In the genomic region with DNA sequence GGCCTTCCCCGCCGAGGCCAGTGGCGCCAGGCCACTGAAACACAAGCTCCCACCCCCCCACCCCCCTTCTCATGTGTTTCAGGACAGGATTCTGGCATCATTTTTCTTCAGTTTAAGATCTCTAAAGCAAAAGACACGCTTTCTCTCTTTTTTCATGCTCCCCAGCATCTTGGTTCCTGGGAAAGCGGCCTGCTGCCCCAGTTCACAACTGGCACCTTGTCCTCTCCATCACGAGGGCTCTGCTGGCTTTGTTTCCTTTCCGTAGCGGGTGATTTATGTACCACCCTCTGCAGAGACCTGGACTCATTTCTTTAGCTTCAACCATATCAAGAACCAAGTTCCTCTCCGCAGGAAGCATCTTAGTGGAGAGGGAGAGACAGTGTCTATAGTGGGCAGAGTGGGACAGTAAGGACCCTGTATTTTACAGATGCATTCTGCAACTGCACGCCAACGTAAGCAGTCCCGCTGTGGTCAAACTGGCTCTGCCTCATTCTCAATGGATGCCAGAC, we compare ENCODE assay signal across 7 mouse cellular contexts. TPM values are rescaled to one million over a fixed set of nuclear protein-coding genes. Genes with fewer than 3 reads are reported as not detected.
DNase-seq lines count a peak whose midpoint lies in the region; ATAC-seq and TF ChIP-seq lines count a peak whose summit lies in the region.

No protein-coding gene starts in this region.

- H3K36me3 ChIP-seq in liver, adult 2 months (ENCODE audit: control insufficient read depth, insufficient read depth, low read length), result no peaks in the 10 kb centered on the region
- no peaks in the 10 kb centered on the region for H3K36me3 ChIP-seq in forebrain, embryonic 10.5 days (replicated peaks)
- no peaks in the 10 kb centered on the region for H3K36me3 ChIP-seq in kidney, embryonic 16.5 days (ENCODE audit: insufficient read depth, low read length)

- no peak for ATAC-seq in kidney, embryonic 16.5 days (ENCODE audit: low FRiP score, low TSS enrichment)

- DNase-seq in liver, adult 2 months (ENCODE audit: extremely low read depth, low read depth, low spot score), result no peak
- no peak for DNase-seq in liver
- DNase-seq in cerebellum, adult 2 months, result peak; percentile 45
- no peak for DNase-seq in forebrain, embryonic 10.5 days (ENCODE audit: extremely low spot score, low spot score)
- DNase-seq in naive thymus-derived CD4-positive, alpha-beta T cell, adult 2 months (ENCODE audit: low read depth), result peak; percentile 27
- DNase-seq in adrenal gland, postnatal 25 days, result no peak

- no peaks in the 10 kb centered on the region for H3K9me3 ChIP-seq in forebrain, embryonic 10.5 days
- H3K9me3 ChIP-seq in kidney, embryonic 16.5 days (ENCODE audit: low read length), result no peaks in the 10 kb centered on the region

- H3K4me1 ChIP-seq in liver, adult 2 months (ENCODE audit: control insufficient read depth, insufficient read depth, low read length), result peaks cover 8% of the 10 kb centered on the region
- H3K4me1 ChIP-seq in cerebellum, adult 2 months (ENCODE audit: control insufficient read depth, insufficient read depth, low read length), result peaks cover 2% of the 10 kb centered on the region; the same call in 1 of the 2 replicates
- peaks cover 40% of the 10 kb centered on the region for H3K4me1 ChIP-seq in forebrain, embryonic 10.5 days
- H3K4me1 ChIP-seq in kidney, embryonic 16.5 days (ENCODE audit: insufficient read depth, low read length), result peaks cover 19% of the 10 kb centered on the region

- no peaks in the 10 kb centered on the region for H3K27me3 ChIP-seq in liver, adult 2 months (ENCODE audit: control insufficient read depth, insufficient read depth, low read length)
- H3K27me3 ChIP-seq in cerebellum, adult 2 months (ENCODE audit: control insufficient read depth, insufficient read depth, low read length), result no peaks in the 10 kb centered on the region
- H3K27me3 ChIP-seq in forebrain, embryonic 10.5 days (ENCODE audit: poor library complexity, severe bottlenecking), result no peaks in the 10 kb centered on the region
- no peaks in the 10 kb centered on the region for H3K27me3 ChIP-seq in kidney, embryonic 16.5 days (ENCODE audit: insufficient read depth, low read length)

- H3K79me2 ChIP-seq in liver, adult 2 months (ENCODE audit: control insufficient read depth, insufficient read depth, low read length), result peaks cover 14% of the 10 kb centered on the region; the same call in 1 of the 2 replicates

- no peak for TF ChIP-seq CTCF in liver, adult 2 months (IDR thresholded peaks at IDR 0.05; ENCODE audit: low read depth, low read length)
- TF ChIP-seq CTCF in cerebellum, adult 2 months (IDR thresholded peaks at IDR 0.05; ENCODE audit: borderline replicate concordance, insufficient read depth, low read depth, low read length), result no peak

- H3K27ac ChIP-seq in liver, adult 2 months (replicated peaks; ENCODE audit: insufficient read depth, low read depth, low read length), result no peak overlapping the region
- peak overlapping the region; percentile 53; the same call in 1 of the 2 replicates for H3K27ac ChIP-seq in cerebellum, adult 2 months (ENCODE audit: insufficient read depth, low read length)
- H3K27ac ChIP-seq in forebrain, embryonic 10.5 days, result peak overlapping the region; percentile 91
- peak overlapping the region; percentile 91 for H3K27ac ChIP-seq in kidney, embryonic 16.5 days (ENCODE audit: low read length)

- no peak for TF ChIP-seq POLR2A in liver, adult 2 months (IDR thresholded peaks at IDR 0.05; ENCODE audit: extremely low read depth, insufficient read depth, low read length)
- TF ChIP-seq POLR2A in cerebellum, adult 2 months (IDR thresholded peaks at IDR 0.05; ENCODE audit: borderline replicate concordance, insufficient read depth, low read length), result no peak

- H3K4me3 ChIP-seq in liver, adult 2 months (ENCODE audit: insufficient read depth, low read depth, low read length), result peak overlapping the region; percentile 71
- H3K4me3 ChIP-seq in cerebellum, adult 2 months (replicated peaks; ENCODE audit: insufficient read depth, low read depth, low read length), result peak overlapping the region; percentile 77
- H3K4me3 ChIP-seq in forebrain, embryonic 10.5 days, result peak overlapping the region; percentile 98
- peak overlapping the region; percentile 89 for H3K4me3 ChIP-seq in kidney, embryonic 16.5 days (ENCODE audit: low read length)

- peak overlapping the region; percentile 64 for H3K9ac ChIP-seq in liver, adult 2 months (ENCODE audit: low read depth, low read length)
- peak overlapping the region; percentile 75 for H3K9ac ChIP-seq in kidney, embryonic 16.5 days (replicated peaks; ENCODE audit: low read length)

- WGBS in liver, adult 2 months, result 63% methylated on average over 12 of the region's 12 CpGs
- WGBS in cerebellum, adult 2 months, result 16% methylated on average over 12 of the region's 12 CpGs
- 25% methylated on average over 12 of the region's 12 CpGs for WGBS in forebrain, embryonic 10.5 days
- WGBS in kidney, embryonic 16.5 days, result 20% methylated on average over 11 of the region's 12 CpGs

- H3K4me2 ChIP-seq in kidney, embryonic 16.5 days (replicated peaks; ENCODE audit: low read depth, low read length), result peak overlapping the region; percentile 76

RNA-seq across cellular contexts. Expression of a gene that starts 0.9 kb away (rescaled TPM):
- total RNA-seq in liver, adult 2 months (2014; rRNA removed), result 195 and 214 TPM in 2 replicates
- polyA plus RNA-seq in liver, adult 2 months (2012; rRNA removed), result 260 and 276 TPM in 2 replicates
- polyA plus RNA-seq in cerebellum, adult 2 months (2012; rRNA removed), result 1,017 and 1,095 TPM in 2 replicates
- 206 and 216 TPM in 2 replicates for polyA plus RNA-seq in forebrain, embryonic 10.5 days (2016; fragmentation: Nextera tagmentation; extraction: Ambion mirVana)
- 405 and 416 TPM in 2 replicates for polyA plus RNA-seq in kidney, embryonic 16.5 days (2015; fragmentation: Nextera tagmentation; extraction: Ambion mirVana)
- total RNA-seq in adrenal gland, postnatal 25 days (2021), result 644 and 715 TPM in 2 replicates

Comparison
In these comparisons a context has a peak if more than half of its experiments do, and no peak if none do; other contexts are left out.
1. DNase-seq: peak in cerebellum, adult 2 months (2 of 2) and naive thymus-derived CD4-positive, alpha-beta T cell, adult 2 months (single experiment); none in liver, adult 2 months (single experiment), liver (single experiment), forebrain, embryonic 10.5 days (single experiment) and adrenal gland, postnatal 25 days (single experiment).
2. Peak in every context shown above with its lines, with median percentiles within 50 percentile points of each other: H3K4me3 ChIP-seq.